Mouse (Mus musculus) CD8-positive naive resting alpha-beta T cell, adult 2 months (primary cell): Measurements from ENCODE around the gene Sez6.
A peak's percentile ranks its signal among the peaks of the same experiment; 100 is the strongest.

Experiments used
- DNase-seq, 2 experiments: peaks; one replicate each; pipeline ENCODE4 v3.0.0; 2022; ENCODE audit warnings: low read depth in 2 of 2, low spot score in 2 of 2

The Sez6 gene

GRCm38 (mm10) chr11:77947860-77948259, 17.3 kb downstream of the Sez6 start:
- no peak for DNase-seq

DNA sequence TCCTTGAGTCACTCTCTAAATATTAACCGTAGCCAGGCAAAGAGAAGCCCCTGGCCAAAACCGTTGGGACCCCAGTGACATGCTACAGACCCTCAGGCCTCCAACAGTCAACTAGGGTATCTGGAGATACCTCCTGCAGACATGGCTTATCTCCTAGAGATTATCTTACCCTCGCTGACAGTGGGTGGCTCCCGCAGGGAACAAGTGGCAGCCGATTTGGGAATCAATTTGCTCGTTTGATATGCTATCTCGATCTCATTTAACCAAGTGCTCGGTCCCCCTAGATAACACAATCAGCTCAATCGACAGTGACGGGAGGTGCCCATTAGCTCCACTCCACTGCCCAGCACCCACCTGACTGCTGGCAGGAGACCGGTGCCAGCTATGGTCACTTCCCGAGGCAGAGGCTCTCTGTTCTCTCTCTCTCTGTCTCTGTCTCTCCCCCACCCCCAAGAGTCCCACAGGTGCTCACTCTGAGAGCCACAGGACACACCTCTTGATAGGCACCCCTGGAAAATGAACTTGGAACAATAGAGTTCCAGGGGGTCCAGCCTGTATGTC, 19.6 kb downstream of the Sez6 start:
- no peak for DNase-seq

GRCm38 (mm10) chr11:77950797-77951228, 20.2 kb downstream of the Sez6 start:
- DNase-seq, result no peak

- no peak for DNase-seq
Observed at GRCm38 (mm10) chr11:77953671-77954070, 23.1 kb downstream of the Sez6 start.

DNA sequence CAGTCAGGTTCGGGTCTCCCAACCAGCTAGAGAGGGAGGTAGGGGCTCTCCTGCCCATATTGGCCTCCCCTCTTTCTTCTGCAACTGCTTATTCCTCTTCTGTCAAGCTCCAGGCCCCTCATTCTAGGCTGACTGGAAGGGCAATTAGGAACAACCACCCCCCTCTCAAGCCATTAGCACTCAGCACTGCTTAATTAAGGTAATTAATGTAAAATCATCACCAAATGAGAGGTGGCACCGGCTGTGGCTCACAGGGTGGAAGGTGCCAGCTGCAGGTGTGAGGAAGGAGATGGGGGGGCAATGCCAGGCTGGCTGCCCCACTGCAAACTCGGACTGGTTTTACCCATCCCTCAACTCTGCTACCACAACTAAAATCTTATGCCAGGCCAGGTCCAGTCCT, 25.8 kb downstream of the Sez6 start:
- no peak for DNase-seq

- no peak for DNase-seq
Observed at GRCm38 (mm10) chr11:77958268-77958667, 27.7 kb downstream of the Sez6 start.

- DNase-seq, result no peak
Observed at GRCm38 (mm10) chr11:77958932-77959331, 28.3 kb downstream of the Sez6 start.

DNA sequence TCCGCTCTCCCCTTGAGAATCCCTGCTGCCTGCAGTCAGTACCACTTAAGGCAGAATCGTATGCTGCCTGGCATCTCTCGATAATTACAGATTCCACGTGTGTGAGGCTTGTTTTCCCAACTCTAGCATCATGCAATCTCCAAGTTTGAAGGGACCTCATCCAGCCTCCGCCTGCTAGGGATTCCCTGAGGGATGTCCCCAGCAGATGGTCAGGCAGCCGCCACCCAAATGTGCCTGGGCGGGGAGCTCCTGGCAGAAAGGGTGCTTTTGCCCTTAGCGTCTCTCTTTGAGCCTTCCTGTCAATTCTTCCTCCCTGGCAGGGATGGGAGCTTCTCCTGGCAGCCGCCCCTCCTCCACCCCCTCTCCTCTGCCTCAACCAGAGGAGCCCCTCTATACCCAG, 29.6 kb downstream of the Sez6 start:
- DNase-seq, result no peak

GRCm38 (mm10) chr11:77960898-77961297, 30.3 kb downstream of the Sez6 start:
- no peak for DNase-seq

DNA sequence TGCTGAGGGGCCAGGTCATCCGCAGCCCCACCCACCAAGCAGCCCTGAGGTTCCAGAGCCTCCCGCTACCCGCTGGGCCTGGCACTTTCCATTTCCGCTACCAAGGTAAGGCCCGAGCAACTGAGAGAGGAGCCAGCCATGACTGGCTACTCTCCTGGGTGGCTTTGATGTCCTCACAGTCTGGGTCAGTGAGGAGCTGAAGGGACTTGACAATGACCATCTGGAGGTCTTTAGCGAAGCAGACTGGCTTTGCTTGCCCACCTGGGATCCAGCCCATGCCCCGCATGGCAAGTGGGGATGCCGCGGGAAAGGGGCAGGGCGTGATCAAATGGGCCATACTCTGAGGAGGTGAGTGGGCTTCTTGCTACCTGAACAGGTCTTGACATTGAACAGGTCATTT, 32.3 kb downstream of the Sez6 start:
- no peak for DNase-seq

DNA sequence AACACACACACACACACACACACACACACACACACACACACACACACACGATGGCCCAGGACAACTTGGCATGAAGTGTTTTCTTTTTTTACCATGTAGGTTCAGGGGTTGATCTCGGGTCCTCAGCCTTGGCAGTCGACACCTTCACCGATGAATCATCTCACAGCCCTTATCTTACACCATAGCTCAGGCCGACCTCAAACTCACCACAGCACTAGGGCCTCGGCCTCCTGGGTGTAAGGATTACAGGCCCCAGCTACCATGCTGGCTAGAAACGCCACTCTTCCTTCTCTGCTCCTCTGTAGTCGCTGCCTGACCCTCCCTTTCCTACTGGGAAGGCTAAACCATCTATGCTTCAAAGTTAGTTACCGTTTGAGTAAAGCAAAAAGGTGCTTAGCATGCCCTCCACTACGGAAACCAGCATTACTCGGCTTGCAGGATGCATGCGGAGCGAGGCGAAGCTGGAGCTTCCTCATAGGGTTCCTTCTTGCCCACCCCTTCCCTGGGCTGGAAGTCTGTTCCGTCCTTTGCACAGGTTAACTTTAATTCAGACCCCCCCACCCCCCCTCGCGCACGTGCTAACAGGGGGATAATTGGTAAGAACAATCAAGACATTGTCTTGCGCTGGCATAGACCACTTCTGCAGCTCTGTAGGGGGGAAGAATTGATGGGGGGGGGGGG, 34.0 kb downstream of the Sez6 start:
- DNase-seq, result no peak

DNA sequence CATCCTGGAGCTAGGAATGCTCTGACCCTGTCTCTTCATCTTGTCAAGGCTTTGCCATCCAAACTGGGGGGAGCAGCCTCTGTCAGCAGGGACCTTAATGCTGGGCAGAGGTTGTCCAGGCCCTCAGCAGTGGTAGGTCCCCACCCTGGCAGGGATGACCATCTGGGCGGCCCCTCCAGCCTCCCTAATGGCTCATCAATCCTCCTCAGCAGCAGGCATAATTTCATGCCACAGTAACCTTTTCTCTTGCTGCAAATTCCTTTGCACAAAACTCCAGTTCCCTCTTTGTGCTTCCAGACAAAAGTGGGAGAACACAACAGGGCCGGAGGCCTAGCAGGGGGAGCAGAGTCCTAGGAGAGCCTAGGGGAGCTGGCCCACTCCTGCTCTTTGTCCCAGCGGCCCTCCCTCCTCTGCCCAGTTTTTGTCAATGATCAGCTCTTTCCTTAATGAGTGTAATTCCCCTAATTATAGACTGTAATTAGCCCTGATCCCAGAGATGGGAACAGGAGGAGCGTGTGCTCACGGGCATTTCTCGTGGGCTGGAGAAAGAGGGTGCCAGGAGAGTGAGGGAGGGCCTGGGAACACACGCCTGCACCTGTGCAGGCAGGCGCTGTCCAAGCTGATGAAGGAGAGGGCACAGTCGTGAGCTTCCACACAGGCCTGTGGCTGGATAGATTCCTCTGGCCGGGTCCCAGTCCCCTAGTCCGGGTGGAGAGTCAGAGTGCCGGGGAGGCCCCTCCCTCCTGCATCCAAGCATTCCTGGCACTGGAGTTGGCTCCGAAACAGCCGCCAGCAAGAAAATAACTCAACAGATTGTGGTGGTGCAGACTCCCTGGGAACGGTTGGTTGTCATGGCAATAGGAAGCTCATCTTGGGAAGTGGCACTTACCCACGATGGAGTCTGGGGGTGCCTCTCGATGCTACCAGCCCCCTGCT, 34.8 kb downstream of the Sez6 start:
- no peak for DNase-seq

DNA sequence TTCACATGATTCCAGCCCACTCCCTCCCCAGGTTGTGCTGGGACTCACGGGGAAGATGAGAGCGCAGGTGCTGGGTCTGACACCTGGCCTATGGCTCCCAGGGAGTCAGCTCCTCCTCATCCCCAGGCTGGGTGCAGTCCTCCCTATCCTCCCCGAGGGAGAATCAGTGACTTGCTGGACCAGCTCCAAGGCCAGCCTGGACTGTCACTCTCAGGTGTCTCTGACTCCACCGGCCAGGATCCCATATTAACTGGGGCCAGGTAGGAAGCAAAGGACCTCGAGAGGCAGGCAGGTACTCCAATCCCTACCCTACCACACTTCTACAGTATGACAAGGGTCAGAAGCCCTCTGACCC, 35.4 kb downstream of the Sez6 start:
- no peak for DNase-seq

- DNase-seq, result peak; percentile 61 to 68
Observed at GRCm38 (mm10) chr11:77967114-77967513, 36.5 kb downstream of the Sez6 start.

DNA sequence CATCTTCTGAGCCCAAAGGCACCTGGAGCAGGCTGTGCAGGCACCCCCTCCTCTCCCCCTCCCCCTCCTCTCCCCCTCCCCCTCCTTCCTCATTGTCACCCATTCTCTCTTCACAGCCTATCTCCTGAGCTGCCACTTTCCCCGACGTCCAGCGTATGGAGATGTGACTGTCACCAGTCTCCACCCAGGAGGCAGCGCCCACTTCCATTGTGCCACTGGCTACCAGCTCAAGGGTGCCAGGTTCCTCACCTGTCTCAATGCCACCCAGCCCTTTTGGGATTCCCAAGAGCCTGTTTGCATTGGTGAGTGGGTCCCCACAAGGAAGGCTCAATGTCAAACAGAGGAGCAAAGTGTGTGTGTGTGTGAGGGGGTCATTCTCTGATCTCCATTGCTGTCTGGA, 38.2 kb downstream of the Sez6 start:
- DNase-seq, result no peak

DNA sequence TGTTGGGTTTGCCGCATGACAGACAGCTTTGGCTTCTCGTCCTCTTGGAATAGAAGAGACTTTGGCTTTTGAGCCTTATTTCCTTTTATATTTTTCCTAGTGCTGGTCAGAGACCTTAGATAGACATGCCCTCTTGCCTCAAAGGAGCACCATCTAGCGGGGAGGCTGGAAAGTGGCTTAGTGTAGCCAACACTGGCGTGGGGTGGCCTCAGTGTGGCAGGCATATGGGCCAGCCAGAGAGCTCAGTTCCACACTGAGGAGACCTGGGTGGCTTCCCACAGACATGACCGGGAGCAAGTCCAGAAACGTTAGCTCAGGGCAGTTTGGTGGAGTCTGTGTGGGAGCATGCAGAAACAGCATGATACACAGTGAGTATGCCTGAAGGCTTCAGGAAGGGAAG, 40.1 kb downstream of the Sez6 start:
- DNase-seq, result no peak

- DNase-seq, result no peak
Observed at GRCm38 (mm10) chr11:77973520-77973919, 42.9 kb downstream of the Sez6 start.

DNA sequence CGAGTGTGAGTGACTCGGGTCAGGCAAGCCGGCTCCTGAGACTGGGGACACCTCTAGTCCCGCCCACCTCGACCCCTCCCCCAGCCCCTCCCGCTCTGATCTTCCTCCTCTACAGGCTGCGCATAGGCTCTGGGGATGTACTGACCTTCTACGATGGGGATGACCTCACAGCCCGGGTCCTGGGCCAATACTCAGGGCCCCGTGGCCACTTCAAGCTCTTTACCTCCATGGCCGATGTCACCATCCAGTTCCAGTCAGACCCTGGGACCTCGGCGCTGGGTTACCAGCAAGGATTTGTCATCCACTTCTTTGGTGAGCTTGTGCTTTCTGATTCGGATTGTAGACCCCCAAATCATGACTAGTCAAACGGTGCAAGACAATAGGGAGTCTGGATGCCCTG, 43.7 kb downstream of the Sez6 start:
- no peak for DNase-seq

GRCm38 (mm10) chr11:77975873-77976272, 45.3 kb downstream of the Sez6 start:
- no peak for DNase-seq

DNA sequence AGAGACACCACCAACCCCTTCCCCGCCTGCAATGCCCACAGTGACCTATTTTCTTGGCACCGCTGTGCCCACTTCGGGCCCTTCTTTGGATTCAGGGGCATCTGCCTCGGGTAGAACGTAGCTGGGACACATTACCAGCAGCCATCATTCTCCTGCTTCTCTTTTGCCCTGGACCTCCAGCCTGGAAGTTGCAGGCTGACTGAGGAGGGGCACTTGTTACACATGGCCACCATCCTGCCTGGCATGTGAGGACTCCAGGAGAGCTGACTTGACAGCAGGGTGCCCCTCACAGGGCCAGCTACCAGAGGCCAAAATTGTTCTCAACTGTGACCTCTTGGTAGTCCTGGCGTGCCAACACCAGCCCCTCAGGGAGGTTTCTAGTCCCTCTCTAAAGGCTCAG, 47.6 kb downstream of the Sez6 start:
- DNase-seq, result no peak

- no peak for DNase-seq
Observed at GRCm38 (mm10) chr11:77979221-77979809, 48.7 kb downstream of the Sez6 start.
